ENCODE assay signal across 16 mouse cellular contexts in the genomic region with DNA sequence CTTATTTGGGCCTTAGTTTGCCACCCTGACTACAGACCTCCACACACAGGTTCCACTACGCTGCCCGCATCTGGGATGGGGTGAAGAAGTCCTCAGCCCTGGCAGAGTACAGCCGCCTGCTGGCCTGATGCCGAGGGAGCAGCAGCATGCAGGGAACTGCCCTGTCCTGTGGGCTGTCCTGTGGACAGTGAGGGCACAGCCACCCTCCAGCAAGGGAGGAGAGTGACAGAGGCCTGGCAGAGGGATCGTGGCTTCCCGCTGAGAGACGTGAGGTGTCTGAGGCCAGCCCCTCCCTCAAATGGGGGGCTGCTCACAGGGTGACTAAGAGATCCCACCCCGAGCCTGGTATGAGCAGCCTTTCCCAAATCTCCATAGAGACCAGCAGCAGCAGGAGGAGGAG. TPM values are rescaled to one million over a fixed set of nuclear protein-coding genes. Genes with fewer than 3 reads are reported as not detected.
DNase-seq lines count a peak whose midpoint lies in the region; ATAC-seq lines count a peak whose summit lies in the region.
"Had no signal": no experiment of that assay in that cellular context is flagged by ENCODE, and none has a peak within 500 bp of the region (broad histone marks: within the 10 kb centered on the region; RNA-seq: fewer than 3 reads in every experiment).

No protein-coding gene starts in this region.

- H3K4me3 ChIP-seq in hindbrain, embryonic 15.5 days, result no peak overlapping the region
- no peak overlapping the region for H3K4me3 ChIP-seq in midbrain, embryonic 13.5 days (replicated peaks)
- no peak overlapping the region for H3K4me3 ChIP-seq in forebrain, embryonic 10.5 days
- H3K4me3 ChIP-seq: limb, embryonic 15.5 days had no signal

- H3K27ac ChIP-seq in hindbrain, embryonic 15.5 days (replicated peaks), result 0 out of 2 replicates have a peak overlapping the region, but pooled peaks have one; percentile 9
- H3K27ac ChIP-seq in midbrain, embryonic 13.5 days, result 0 out of 2 replicates have a peak overlapping the region, but pooled peaks have one; percentile 26
- H3K27ac ChIP-seq in forebrain, embryonic 10.5 days, result no peak overlapping the region; the same call in 1 of the 2 replicates
- H3K27ac ChIP-seq: limb, embryonic 15.5 days had no signal

- H3K9ac ChIP-seq in hindbrain, embryonic 15.5 days, result no peak overlapping the region
- H3K9ac ChIP-seq in midbrain, embryonic 13.5 days (replicated peaks), result no peak overlapping the region
- H3K9ac ChIP-seq: limb, embryonic 15.5 days had no signal

- H3K27me3 ChIP-seq in hindbrain, embryonic 15.5 days, result no peaks in the 10 kb centered on the region
- no peaks in the 10 kb centered on the region for H3K27me3 ChIP-seq in midbrain, embryonic 13.5 days
- no peaks in the 10 kb centered on the region for H3K27me3 ChIP-seq in forebrain, embryonic 10.5 days (ENCODE audit: poor library complexity, severe bottlenecking)
- H3K27me3 ChIP-seq: limb, embryonic 15.5 days had no signal

- intact Hi-C loops in left cerebral cortex, postnatal 4 days (cut with DNase I), result no loop called here

- H3K9me3 ChIP-seq in hindbrain, embryonic 15.5 days, result no peaks in the 10 kb centered on the region
- no peaks in the 10 kb centered on the region for H3K9me3 ChIP-seq in midbrain, embryonic 13.5 days
- H3K9me3 ChIP-seq in forebrain, embryonic 10.5 days, result no peaks in the 10 kb centered on the region
- H3K9me3 ChIP-seq: limb, embryonic 15.5 days had no signal

- H3K36me3 ChIP-seq in hindbrain, embryonic 15.5 days, result no peaks in the 10 kb centered on the region; the same call in 1 of the 2 replicates
- H3K36me3 ChIP-seq in midbrain, embryonic 13.5 days, result peaks cover 37% of the 10 kb centered on the region
- H3K36me3 ChIP-seq in forebrain, embryonic 10.5 days (replicated peaks), result peaks cover 35% of the 10 kb centered on the region

- 50% methylated on average over 8 of the region's 8 CpGs for WGBS in hindbrain, embryonic 15.5 days
- 64% methylated on average over 8 of the region's 8 CpGs for WGBS in midbrain, embryonic 13.5 days
- 84% methylated on average over 8 of the region's 8 CpGs for WGBS in forebrain, embryonic 10.5 days

- H3K4me2 ChIP-seq in hindbrain, embryonic 15.5 days, result no peak overlapping the region
- no peak overlapping the region for H3K4me2 ChIP-seq in midbrain, embryonic 13.5 days (replicated peaks)
- H3K4me2 ChIP-seq: limb, embryonic 15.5 days had no signal

- peaks cover 21% of the 10 kb centered on the region for H3K4me1 ChIP-seq in hindbrain, embryonic 15.5 days (replicated peaks)
- H3K4me1 ChIP-seq in midbrain, embryonic 13.5 days (replicated peaks), result peaks cover 32% of the 10 kb centered on the region
- H3K4me1 ChIP-seq in forebrain, embryonic 10.5 days, result peaks cover 29% of the 10 kb centered on the region
- H3K4me1 ChIP-seq: limb, embryonic 15.5 days had no signal

- peak; percentile 74 for ATAC-seq in hindbrain, embryonic 15.5 days (ENCODE audit: low FRiP score, low read depth)
- ATAC-seq in midbrain, embryonic 13.5 days, result peak; percentile 46
- ATAC-seq: forebrain, embryonic 16.5 days had no signal

- peak; percentile 78 for DNase-seq in left cerebral cortex, postnatal 4 days
- no peak for DNase-seq in left cerebral cortex, adult 11 months (ENCODE audit: low spot score)
- DNase-seq in cerebellum, adult 9-11 months, result peak; percentile 76
- no peak for DNase-seq in adrenal gland, postnatal 4 days (ENCODE audit: low spot score in 2 of 2)
- DNase-seq in adrenal gland, adult (ENCODE audit: inconsistent age in 2 of 2, low spot score in 1 of 2), result no peak
- no peak for DNase-seq in forebrain, embryonic 10.5 days (ENCODE audit: extremely low spot score, low spot score)
- DNase-seq: adrenal gland, postnatal 10 days; heart, postnatal 36 days had no signal

RNA-seq across cellular contexts. Expression of gene Smg9, which starts 22.8 kb away (rescaled TPM):
- 10 to 100 TPM; 42.0 to 43.2 TPM for total RNA-seq in left cerebral cortex, postnatal 4 days (2021)
- polyA plus RNA-seq in hindbrain, embryonic 15.5 days (2015; fragmentation: Nextera tagmentation; extraction: Ambion mirVana), result 32.8 and 42.5 TPM in 2 replicates
- 32.9 and 33.5 TPM in 2 replicates for polyA plus RNA-seq in midbrain, embryonic 13.5 days (2015; fragmentation: Nextera tagmentation; extraction: Ambion mirVana)
- 10 to 100 TPM; 25.6 to 32.3 TPM for total RNA-seq in adrenal gland, postnatal 4 days (2021)
- 26.5 and 28.5 TPM in 2 replicates for polyA plus RNA-seq in forebrain, embryonic 10.5 days (2016; fragmentation: Nextera tagmentation; extraction: Ambion mirVana)

RNA-seq across cellular contexts. Expression of gene Irgc1, which starts 29.8 kb away (rescaled TPM):
- not detected for total RNA-seq in left cerebral cortex, postnatal 4 days (2021)
- polyA plus RNA-seq in hindbrain, embryonic 15.5 days (2015; fragmentation: Nextera tagmentation; extraction: Ambion mirVana), result not detected in 2 replicates
- polyA plus RNA-seq in midbrain, embryonic 13.5 days (2015; fragmentation: Nextera tagmentation; extraction: Ambion mirVana), result not detected in 2 replicates
- not detected for total RNA-seq in adrenal gland, postnatal 4 days (2021)
- polyA plus RNA-seq in forebrain, embryonic 10.5 days (2016; fragmentation: Nextera tagmentation; extraction: Ambion mirVana), result not detected in 2 replicates
- total RNA-seq: heart, postnatal 36 days; layer of hippocampus, postnatal 10 days; monocyte, adult 5-6 weeks had no signal
- polyA plus RNA-seq: forebrain, embryonic 16.5 days; lung, embryonic 16.5 days had no signal

RNA-seq across cellular contexts. Expression of gene Plaur, which starts 40.0 kb away (rescaled TPM):
- total RNA-seq in left cerebral cortex, postnatal 4 days (2021), result 1 to 10 TPM; 1.0 to 1.2 TPM
- polyA plus RNA-seq in hindbrain, embryonic 15.5 days (2015; fragmentation: Nextera tagmentation; extraction: Ambion mirVana), result 1.3 and 1.5 TPM in 2 replicates
- polyA plus RNA-seq in midbrain, embryonic 13.5 days (2015; fragmentation: Nextera tagmentation; extraction: Ambion mirVana), result 1.0 and 1.2 TPM in 2 replicates
- 10 to 100 TPM; 11.9 to 13.1 TPM for total RNA-seq in adrenal gland, postnatal 4 days (2021)
- 1.1 and 1.3 TPM in 2 replicates for polyA plus RNA-seq in forebrain, embryonic 10.5 days (2016; fragmentation: Nextera tagmentation; extraction: Ambion mirVana)
- polyA plus RNA-seq: testis, adult 2 months had no signal

RNA-seq across cellular contexts. Expression of gene Kcnn4, which starts 52.2 kb away (rescaled TPM):
- total RNA-seq in left cerebral cortex, postnatal 4 days (2021), result under 1 TPM; 0.34 to 0.48 TPM
- polyA plus RNA-seq in hindbrain, embryonic 15.5 days (2015; fragmentation: Nextera tagmentation; extraction: Ambion mirVana), result 2.3 and 2.9 TPM in 2 replicates
- 0.40 and 0.66 TPM in 2 replicates for polyA plus RNA-seq in midbrain, embryonic 13.5 days (2015; fragmentation: Nextera tagmentation; extraction: Ambion mirVana)
- total RNA-seq in adrenal gland, postnatal 4 days (2021), result 1 to 10 TPM; 3.0 to 7.3 TPM
- polyA plus RNA-seq in forebrain, embryonic 10.5 days (2016; fragmentation: Nextera tagmentation; extraction: Ambion mirVana), result 3.8 and 5.1 TPM in 2 replicates

RNA-seq across cellular contexts. Expression of gene Cadm4, which starts 59.6 kb away (rescaled TPM):
- total RNA-seq in left cerebral cortex, postnatal 4 days (2021), result 100 to 1,000 TPM; 332 to 353 TPM
- polyA plus RNA-seq in hindbrain, embryonic 15.5 days (2015; fragmentation: Nextera tagmentation; extraction: Ambion mirVana), result 77.9 and 80.4 TPM in 2 replicates
- polyA plus RNA-seq in midbrain, embryonic 13.5 days (2015; fragmentation: Nextera tagmentation; extraction: Ambion mirVana), result 52.4 and 67.8 TPM in 2 replicates
- 10 to 100 TPM; 12.6 to 17.7 TPM for total RNA-seq in adrenal gland, postnatal 4 days (2021)
- 9.3 and 10.0 TPM in 2 replicates for polyA plus RNA-seq in forebrain, embryonic 10.5 days (2016; fragmentation: Nextera tagmentation; extraction: Ambion mirVana)
- total RNA-seq: monocyte, adult 5-6 weeks had no signal

Comparison
In these comparisons a context has a peak if more than half of its experiments do, and no peak if none do; other contexts are left out.
1. DNase-seq: peak in left cerebral cortex, postnatal 4 days (single experiment) and cerebellum, adult 9-11 months (single experiment); none in left cerebral cortex, adult 11 months (single experiment), adrenal gland, postnatal 4 days (0 of 2), adrenal gland, adult (0 of 2) and forebrain, embryonic 10.5 days (single experiment).